Mouse (Mus musculus): Measurements from ENCODE around the gene Cped1. TPM values are rescaled to one million over a fixed set of nuclear protein-coding genes. Genes with fewer than 3 reads are reported as not detected.
"Not testable (repeated sequence)": the region's sequence is repeated elsewhere in the genome, so short reads cannot be mapped to it uniquely, and the experiment has no call there.

Gene Cped1
- total RNA-seq, 2 experiments from 2014 or later, result 3.0 to 3.5 TPM

DNA sequence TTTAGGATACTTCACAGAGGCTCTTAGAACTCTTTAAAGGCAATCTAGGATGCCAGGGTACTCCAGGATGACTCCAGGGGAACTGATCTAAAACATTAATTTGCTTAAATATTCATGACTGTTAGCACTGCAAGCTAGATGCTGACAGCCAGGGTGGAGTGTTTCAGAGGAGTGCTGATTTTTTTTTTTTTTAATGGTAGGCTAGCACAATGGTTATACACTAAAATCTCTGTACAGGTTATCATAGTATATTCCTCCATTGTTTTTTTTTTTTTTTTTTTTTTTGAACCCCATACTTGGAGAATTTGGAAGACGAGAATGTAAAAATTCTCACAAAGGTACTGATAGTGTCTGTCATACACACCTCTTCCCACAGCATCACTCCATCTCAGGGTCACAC is 137.0 kb downstream of the Cped1 start:
- DNase-seq (ENCODE audit: low spot score in 2 of 2), result no peak
- intact Hi-C loops (cut with DNase I), result loop anchor here (5.0 kb wide), 4 partner anchors 165 to 865 kb away; partner anchors contain the start of gene Wnt16

GRCm38 (mm10) chr6:22123332-22123731 is 137.6 kb downstream of the Cped1 start:
- no peak for DNase-seq (ENCODE audit: low spot score in 2 of 2)

GRCm38 (mm10) chr6:22124575-22125330 is 139.0 kb downstream of the Cped1 start:
- DNase-seq (ENCODE audit: low spot score in 2 of 2), result not testable (repeated sequence)
- intact Hi-C loops (cut with DNase I), result loop anchor here (5.0 kb wide), 4 partner anchors 163 to 863 kb away; partner anchors contain the start of gene Wnt16

More at GRCm38 (mm10) chr6:22123332-22123731, 137.6 kb downstream of the Cped1 start:
- intact Hi-C loops (cut with DNase I), result loop anchor here (5.0 kb wide), 4 partner anchors 164 to 864 kb away; partner anchors contain the start of gene Wnt16

GRCm38 (mm10) chr6:22135038-22135631 is 149.4 kb downstream of the Cped1 start:
- intact Hi-C loops (cut with DNase I), result no loop called here
- DNase-seq (ENCODE audit: low spot score in 2 of 2), result no peak

DNA sequence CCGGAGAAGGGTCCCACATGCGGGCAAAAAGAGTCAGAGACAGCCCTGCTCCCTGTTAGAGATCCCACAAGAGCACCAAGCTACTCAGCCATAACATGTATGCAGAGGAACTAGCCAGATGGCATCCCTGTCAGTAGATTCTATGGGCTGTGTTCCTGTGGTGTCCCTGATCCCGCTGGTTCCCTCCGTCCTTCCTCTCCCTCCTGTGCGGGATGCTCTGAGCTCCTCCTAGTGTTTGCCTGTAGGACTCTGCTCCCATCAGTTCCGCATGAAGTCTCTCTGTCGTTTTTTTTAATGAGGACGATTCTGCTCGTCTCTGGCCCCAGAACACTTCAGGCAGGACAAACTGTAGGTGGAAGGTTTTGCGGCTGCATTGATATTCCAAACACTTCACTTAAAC is 151.1 kb downstream of the Cped1 start:
- intact Hi-C loops (cut with DNase I), result no loop called here
- DNase-seq (ENCODE audit: low spot score in 2 of 2), result no peak

DNA sequence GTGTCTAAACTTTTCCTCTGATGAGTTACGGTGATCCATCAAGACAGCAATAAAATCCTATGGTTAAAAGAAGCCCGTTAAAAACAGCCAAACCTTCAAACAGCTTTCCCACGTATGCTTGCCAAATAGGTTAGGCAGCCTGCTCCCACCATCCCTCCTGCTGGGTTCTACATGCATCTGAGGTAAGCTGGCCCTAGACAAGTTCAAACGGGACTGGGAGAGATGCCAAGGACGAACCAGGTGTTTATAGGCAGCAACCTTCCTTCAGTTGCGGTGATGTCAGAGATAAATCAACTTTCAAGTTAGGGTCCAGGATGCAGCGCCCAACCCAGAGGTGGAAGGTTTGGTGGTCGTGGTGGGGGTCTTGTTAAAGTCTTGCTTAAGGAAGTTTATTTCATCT is 155.1 kb downstream of the Cped1 start:
- intact Hi-C loops (cut with DNase I), result no loop called here
- DNase-seq (ENCODE audit: low spot score in 2 of 2), result no peak

GRCm38 (mm10) chr6:22147236-22147635 is 161.5 kb downstream of the Cped1 start:
- DNase-seq (ENCODE audit: low spot score in 2 of 2), result no peak
- intact Hi-C loops (cut with DNase I), result no loop called here

DNA sequence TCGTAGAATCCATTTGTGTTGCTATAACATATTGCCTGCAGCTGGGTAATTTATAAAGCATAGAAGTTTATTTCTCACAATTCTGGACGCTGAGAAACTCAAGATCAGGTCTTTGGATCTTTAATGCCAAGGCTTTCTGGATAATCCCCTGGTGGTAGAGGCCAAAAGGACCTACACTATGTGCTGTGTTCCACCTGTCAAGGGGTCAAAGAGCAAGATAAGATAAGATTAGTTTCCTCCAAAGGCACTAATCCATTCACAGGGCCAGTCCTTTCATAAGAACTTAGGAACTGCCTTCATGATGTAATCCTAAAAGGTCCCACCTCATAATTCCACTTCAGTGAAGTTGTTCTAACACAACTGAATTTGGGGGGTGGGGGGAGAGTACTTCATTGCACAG is 162.8 kb downstream of the Cped1 start:
- intact Hi-C loops (cut with DNase I), result no loop called here
- DNase-seq (ENCODE audit: low spot score in 2 of 2), result no peak

DNA sequence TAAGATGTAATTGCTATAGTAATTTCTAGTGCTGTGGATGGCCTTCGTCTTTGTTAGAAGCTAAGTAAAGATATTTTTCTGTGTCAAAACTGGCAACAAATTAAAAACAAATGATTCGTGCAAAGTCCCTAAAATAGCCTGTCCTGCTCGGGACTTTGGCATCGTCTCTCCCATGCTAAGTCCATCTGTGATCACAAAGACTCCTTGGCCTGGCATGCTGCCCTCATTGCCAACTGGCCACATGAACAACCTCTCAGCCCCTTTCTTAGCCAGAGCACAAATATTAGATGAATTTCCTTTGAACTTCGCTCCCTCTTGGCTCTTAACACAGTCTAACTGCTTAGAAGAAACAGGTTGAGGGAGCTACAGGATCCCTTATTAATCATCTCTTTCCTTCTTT is 171.7 kb downstream of the Cped1 start:
- DNase-seq (ENCODE audit: low spot score in 2 of 2), result no peak
- intact Hi-C loops (cut with DNase I), result no loop called here

DNA sequence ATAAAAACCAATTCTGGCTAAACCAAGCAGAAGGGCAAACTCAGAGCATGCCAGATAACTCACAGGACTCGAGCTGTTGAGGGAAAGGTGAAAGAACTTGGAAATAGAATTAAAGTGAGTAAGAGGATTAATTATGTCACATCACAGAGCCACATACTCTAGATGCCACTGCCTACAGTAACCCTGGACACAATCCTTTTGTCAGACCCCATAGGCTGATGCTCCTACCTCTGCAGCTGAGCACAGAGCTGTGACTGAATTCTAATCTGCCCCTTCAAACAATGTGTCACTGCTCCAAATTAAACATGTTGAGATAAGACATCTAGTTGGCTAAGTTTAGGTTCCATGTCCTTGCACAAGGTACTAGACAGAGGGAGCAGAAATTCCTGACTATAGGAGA is 176.2 kb downstream of the Cped1 start:
- DNase-seq (ENCODE audit: low spot score in 2 of 2), result no peak
- intact Hi-C loops (cut with DNase I), result no loop called here

GRCm38 (mm10) chr6:22168388-22168787 is 182.7 kb downstream of the Cped1 start:
- no peak for DNase-seq (ENCODE audit: low spot score in 2 of 2)
- intact Hi-C loops (cut with DNase I), result no loop called here

GRCm38 (mm10) chr6:22178721-22179295 is 193.1 kb downstream of the Cped1 start:
- no peak for DNase-seq (ENCODE audit: low spot score in 2 of 2)
- intact Hi-C loops (cut with DNase I), result no loop called here

GRCm38 (mm10) chr6:22180316-22180715 is 194.6 kb downstream of the Cped1 start:
- intact Hi-C loops (cut with DNase I), result no loop called here
- DNase-seq (ENCODE audit: low spot score in 2 of 2), result peak; percentile 9 to 45

GRCm38 (mm10) chr6:22186967-22187366 is 201.3 kb downstream of the Cped1 start:
- intact Hi-C loops (cut with DNase I), result no loop called here
- no peak for DNase-seq (ENCODE audit: low spot score in 2 of 2)

DNA sequence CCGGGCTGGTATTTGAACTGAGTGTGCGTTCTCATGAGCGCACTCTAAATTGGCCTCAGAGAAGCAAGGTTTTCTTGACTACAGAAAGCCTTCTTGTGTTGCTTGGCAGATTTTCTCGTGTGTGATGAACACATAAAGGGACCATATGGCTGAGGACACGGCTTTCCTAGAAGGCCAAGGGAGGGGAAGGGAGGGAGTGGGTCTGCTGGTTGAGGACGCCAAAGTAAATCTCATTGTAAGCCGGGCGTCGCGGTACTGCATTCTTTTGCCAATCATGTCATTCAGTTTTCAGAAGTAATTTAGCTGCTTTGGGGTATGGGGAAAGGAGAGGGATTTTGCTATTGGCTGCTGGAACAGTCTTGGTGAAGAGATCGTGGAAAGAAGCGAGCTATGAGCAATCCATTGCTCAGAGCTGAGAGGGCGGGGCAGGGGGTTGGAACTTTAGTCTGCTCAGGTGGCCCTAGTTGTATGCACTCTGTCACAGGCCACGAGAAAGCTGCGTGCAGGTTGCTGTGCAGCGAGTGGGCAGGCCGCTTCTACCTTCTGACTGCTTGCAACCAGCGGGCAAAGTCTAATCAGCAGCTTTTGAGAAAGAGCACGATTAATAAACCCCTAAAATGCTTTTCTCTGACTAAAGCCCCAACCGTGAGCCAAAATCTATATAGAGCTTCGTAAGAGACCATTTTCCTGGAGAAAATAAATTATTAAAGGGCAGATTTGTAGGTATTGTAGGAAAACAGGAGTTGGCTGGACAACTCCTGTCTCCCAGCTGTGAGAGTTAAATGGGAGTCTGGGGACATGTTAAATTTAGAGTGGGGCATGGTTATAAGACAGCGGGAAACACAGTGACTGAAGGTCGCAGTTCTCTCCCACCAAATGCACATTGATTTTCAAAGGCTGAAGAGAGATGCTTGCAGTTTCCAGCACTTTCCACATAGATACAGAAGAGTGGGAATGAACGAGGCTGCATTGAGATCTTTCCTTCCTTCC is 203.9 kb downstream of the Cped1 start:
- no peak for DNase-seq (ENCODE audit: low spot score in 2 of 2)
- intact Hi-C loops (cut with DNase I), result no loop called here

DNA sequence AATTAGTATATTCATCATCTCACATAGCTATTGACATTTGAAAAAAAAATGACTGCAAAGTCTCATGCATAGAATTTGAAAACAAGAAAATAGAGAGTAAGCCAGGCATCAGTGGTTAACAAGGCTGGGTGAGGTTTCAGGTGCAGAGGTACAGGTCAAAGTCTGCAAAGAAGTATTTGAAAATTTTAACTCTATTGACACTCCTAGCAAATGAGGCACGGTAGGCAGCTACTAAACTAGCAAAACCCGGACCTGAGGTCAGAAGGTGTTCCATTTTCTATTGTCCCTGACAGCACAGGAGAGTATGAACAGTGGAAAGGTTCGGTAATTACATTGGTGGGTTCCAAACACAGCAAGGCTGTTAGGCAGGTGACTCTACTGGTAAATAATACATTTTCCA is 212.9 kb downstream of the Cped1 start:
- intact Hi-C loops (cut with DNase I), result no loop called here
- DNase-seq (ENCODE audit: low spot score in 2 of 2), result no peak

- intact Hi-C loops (cut with DNase I), result no loop called here
- no peak for DNase-seq (ENCODE audit: low spot score in 2 of 2)
These were observed 213.8 kb downstream of the Cped1 start for GRCm38 (mm10) chr6:22199473-22199872.

- intact Hi-C loops (cut with DNase I), result no loop called here
- DNase-seq (ENCODE audit: low spot score in 2 of 2), result peak in 1 of 2 experiments; percentile 49
These were observed 214.4 kb downstream of the Cped1 start for GRCm38 (mm10) chr6:22200133-22200532.

GRCm38 (mm10) chr6:22201879-22202278 is 216.2 kb downstream of the Cped1 start:
- DNase-seq (ENCODE audit: low spot score in 2 of 2), result no peak
- intact Hi-C loops (cut with DNase I), result no loop called here
